Mouse (Mus musculus): ENCODE data around the gene Btf3. TPM values are rescaled to one million over a fixed set of nuclear protein-coding genes. Genes with fewer than 3 reads are reported as not detected.

Gene Btf3
- polyA plus RNA-seq (2012; rRNA removed): 744 and 847 TPM in 2 replicates

GRCm38 (mm10) chr13:98316480-98317245, at the start of gene Btf3:
Gene Btf3, minus strand, starts transcription at chr13:98317006.

GRCm38 (mm10) chr13:98354090-98354801, 37.4 kb upstream of the Btf3 start, which contains the start of gene Foxd1:
Gene Foxd1, plus strand, starts transcription at chr13:98354242.

DNA sequence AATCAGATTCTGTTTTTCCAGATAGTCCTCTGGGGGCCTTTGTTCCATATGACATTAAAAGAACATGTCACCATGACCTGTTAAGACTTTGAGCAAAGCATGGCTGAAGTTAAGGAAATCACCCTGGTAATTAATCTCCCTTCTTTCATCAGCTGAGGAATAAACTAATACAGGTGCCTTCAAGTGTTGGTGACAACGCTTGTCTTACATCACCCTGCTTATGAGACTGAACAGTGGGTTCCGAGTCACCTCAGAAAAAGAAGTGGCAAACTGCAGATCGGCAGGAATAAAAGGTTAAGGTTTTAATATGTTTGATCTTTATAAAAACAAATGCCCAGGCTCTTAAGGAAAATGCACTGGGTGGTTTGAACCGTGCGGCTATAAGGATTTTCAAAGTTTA, 37.1 kb downstream of the Btf3 start, which contains the start of gene Gm21976:
Gm21976 (plus strand) TSS at position 202 of the 400 bp plus-strand sequence.

DNA sequence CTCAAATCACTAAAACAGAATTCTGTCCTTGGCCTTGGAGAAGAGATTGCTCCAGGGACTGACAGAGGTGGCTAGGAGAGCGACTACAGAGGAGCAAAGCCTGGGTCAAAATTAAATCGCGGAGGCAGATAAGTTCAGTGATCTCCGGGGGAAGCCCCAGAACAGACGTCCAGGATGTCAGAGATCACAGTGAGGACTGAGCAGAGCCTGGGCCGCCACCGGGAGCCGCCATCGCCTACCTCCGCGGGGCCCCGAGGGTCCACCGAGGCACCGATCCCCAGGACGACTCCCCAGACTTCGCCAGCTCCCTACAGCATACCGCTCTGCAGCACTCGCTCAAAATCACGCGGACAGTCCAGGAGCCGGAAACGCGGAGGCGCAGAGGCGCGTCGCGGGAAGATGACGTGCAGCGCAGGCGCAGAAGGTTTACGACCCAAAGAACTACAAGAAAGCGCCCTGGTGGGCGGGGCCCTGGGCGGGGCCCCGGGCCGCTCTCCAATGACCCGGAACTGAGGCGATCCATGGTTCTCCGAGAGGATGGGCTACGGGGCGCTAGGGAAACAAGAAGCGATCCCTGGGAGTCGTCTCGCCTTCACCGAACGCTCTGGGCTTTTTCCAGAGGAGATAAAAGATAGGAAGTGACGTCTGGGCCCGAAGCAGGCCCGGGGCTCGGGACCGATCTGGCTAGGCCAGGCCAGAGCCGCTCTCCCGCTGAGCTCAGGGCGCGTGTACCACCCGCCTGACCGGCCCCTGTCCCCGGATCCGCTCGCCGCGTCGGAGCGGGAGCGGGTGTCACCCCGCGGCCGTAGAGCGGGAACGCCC, 54.0 kb downstream of the Btf3 start, which contains the start of the genes Utp15 and Ankra2:
Utp15 (minus strand) TSS at position 406 of the 822 bp plus-strand sequence.
Ankra2 (plus strand) TSS at position 439 of the 822 bp plus-strand sequence.

Other genes starting within 250 kb of the Btf3 start
- 8.2 and 9.7 TPM in 2 replicates for gene Arhgef28, start 110.6 kb downstream of the Btf3 start, polyA plus RNA-seq (2012; rRNA removed)
- 19.8 and 21.4 TPM in 2 replicates for gene Utp15, start 54.0 kb downstream of the Btf3 start, polyA plus RNA-seq (2012; rRNA removed)
- 84.2 and 97.3 TPM in 2 replicates for gene Ankra2, start 53.9 kb downstream of the Btf3 start, polyA plus RNA-seq (2012; rRNA removed)
- not detected in 2 replicates for gene Gm21976, start 37.1 kb downstream of the Btf3 start, polyA plus RNA-seq (2012; rRNA removed)
- gene Foxd1, start 37.2 kb upstream of the Btf3 start, polyA plus RNA-seq (2012; rRNA removed): 3.8 and 8.0 TPM in 2 replicates
- 0.25 and 0.99 TPM in 2 replicates for gene Gm10320, start 175.0 kb upstream of the Btf3 start, polyA plus RNA-seq (2012; rRNA removed)

All from central nervous system, embryonic 14 days (tissue).